Mouse (Mus musculus) testis, adult 2 months (tissue): Measurements from ENCODE around the gene Adat3. TPM values are rescaled to one million over a fixed set of nuclear protein-coding genes. Genes with fewer than 3 reads are reported as not detected.

ENCODE experiments used
- H3K27ac ChIP-seq: fragments of 200-500 bp; 2 replicates; pipeline ENCODE4 v1.5.1; 2012; ENCODE audit warnings: low read depth, low read length; ENCODE audit not compliant: control insufficient read depth, insufficient read depth
- H3K27me3 ChIP-seq: fragments of 200-500 bp; 2 replicates; pipeline ENCODE4 v1.6.1; 2012; ENCODE audit warnings: mild to moderate bottlenecking, low read length, moderate library complexity; ENCODE audit not compliant: control insufficient read depth, insufficient read depth
- H3K36me3 ChIP-seq: fragments of 200-500 bp; 2 replicates; pipeline ENCODE4 v1.6.1; 2012; ENCODE audit warnings: mild to moderate bottlenecking, low read length; ENCODE audit not compliant: control insufficient read depth, insufficient read depth
- H3K4me1 ChIP-seq: fragments of 200-500 bp; 2 replicates; pipeline ENCODE4 v1.6.1; 2012; ENCODE audit warnings: low read length; ENCODE audit not compliant: control insufficient read depth, insufficient read depth
- H3K4me3 ChIP-seq: fragments of 200-500 bp; 2 replicates; pipeline ENCODE4 v1.5.1; 2012; ENCODE audit warnings: low read depth, mild to moderate bottlenecking, low read length, moderate library complexity, mixed read lengths; ENCODE audit not compliant: control insufficient read depth
- CTCF ChIP-seq: fragments of 200-500 bp; IDR thresholded peaks from 2 replicates; pipeline ENCODE4 v1.5.1; 2012; ENCODE audit warnings: low read depth, mild to moderate bottlenecking, inconsistent platforms, low read length, moderate library complexity; ENCODE audit not compliant: control insufficient read depth, insufficient read depth, insufficient replicate concordance
- POLR2A ChIP-seq: fragments of 200-500 bp; IDR thresholded peaks from 2 replicates; pipeline ENCODE4 v1.6.1; 2012; ENCODE audit warnings: low read depth, mild to moderate bottlenecking, inconsistent platforms, low read length, moderate library complexity; ENCODE audit not compliant: control insufficient read depth
- polyA plus RNA-seq: library from polyadenylated mRNA; depleted of rRNA; stranded (reverse); fragments of >200 nt; gene quantifications from 2 replicates; pipeline ENCODE4 v1.2.3, GENCODE M21; 2012

The Adat3 gene
- polyA plus RNA-seq, 1 experiment = 46.6 TPM

DNA sequence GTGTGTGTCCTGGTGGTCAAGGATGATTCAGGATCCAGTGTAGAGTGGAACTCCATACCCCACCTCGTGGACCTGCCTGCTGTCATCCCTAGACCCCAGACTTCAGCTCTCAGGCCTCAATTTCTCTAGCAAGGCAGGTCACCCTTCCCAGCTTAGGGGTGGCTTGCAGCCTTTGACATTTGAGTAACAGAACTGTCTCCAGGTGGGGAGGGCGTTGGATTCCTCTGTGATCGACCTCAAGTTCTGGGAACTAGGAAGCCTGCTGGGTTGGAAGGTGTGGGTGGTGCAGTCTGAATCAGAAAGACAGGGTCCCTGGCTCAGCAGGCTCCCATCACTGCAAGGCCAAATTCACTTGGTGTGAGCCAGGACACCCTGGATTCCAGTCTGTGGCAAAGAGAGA is 27.8 kb upstream of the Adat3 start:
- Histone ChIP-seq H3K27me3 (no peaks in the 10 kb centered on the region), H3K4me3 (no peak overlapping the region), H3K4me1 (peaks cover 31% of the 10 kb centered on the region), H3K36me3 (no peaks in the 10 kb centered on the region), H3K27ac (no peak overlapping the region)
- TF ChIP-seq CTCF (no peak), POLR2A (no peak)

DNA sequence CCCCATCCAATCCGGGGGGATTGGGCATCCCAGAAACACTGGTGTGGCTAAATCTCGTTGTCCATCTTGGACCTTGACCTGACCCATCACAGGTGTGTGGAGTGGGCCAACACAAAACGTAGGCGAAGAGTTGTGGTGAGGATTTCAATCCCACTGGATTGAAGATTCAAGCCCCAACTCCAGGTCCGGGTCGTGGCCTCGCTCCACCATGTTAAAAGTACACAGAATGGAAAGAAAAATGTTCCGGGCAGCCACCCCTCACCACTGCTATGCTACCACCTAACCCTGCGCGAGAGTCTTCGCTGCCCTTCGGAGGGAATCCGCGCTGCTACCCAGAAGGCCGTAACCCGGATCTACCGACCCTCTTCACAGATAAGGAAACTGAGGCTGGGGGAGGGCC is 26.8 kb upstream of the Adat3 start:
- Histone ChIP-seq H3K36me3 (no peaks in the 10 kb centered on the region), H3K4me3 (peak overlapping the region; percentile 92), H3K27ac (no peak overlapping the region), H3K27me3 (no peaks in the 10 kb centered on the region), H3K4me1 (peaks cover 29% of the 10 kb centered on the region)
- TF ChIP-seq CTCF (no peak), POLR2A (no peak)

DNA sequence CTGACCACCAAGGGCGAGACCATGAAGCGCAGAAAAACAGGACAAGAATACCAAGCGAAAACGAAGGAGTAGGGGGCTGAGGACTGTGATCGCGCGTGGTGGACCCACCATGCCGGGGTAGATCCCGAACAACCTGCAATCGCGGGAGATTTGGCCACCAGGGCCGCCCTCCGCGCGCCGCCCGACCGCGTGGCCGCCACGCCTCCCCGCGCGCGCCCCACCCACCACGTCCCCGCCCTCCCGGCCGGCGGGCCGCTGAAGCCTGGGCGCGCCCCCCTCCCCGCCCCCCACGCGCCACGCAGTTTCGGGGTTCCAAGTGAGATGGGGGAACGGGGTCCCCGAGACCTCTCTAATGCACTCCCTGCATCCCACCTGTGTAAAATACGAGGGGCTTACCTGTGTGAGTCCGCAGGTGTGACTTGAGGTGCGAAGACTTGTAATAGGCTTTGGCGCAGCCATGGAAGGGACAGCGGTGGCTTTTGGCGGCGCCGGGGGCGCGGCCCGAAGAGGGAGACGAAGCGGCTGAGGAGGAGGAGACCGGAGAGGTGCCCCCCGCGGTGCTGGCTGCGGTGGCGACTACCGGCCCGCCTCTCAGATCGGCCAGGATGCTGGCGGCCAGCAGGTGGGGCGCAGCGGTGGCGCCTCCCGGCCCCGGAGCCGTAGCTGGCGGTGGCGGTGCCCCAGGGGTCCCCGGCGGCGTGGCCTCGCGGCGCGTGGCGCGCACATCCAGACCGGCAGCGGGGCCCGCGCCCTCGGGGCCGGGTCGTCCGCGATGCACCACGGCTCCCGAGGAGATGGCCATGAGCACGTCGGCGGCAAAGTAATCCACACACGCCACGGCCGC is 26.1 kb upstream of the Adat3 start:
- H3K27ac ChIP-seq = peak overlapping the region; percentile 82
- no peak for TF ChIP-seq CTCF
- no peak for TF ChIP-seq POLR2A
- peaks cover 29% of the 10 kb centered on the region for H3K4me1 ChIP-seq
- no peaks in the 10 kb centered on the region for H3K27me3 ChIP-seq
- peak overlapping the region; percentile 92 for H3K4me3 ChIP-seq
- no peaks in the 10 kb centered on the region for H3K36me3 ChIP-seq

DNA sequence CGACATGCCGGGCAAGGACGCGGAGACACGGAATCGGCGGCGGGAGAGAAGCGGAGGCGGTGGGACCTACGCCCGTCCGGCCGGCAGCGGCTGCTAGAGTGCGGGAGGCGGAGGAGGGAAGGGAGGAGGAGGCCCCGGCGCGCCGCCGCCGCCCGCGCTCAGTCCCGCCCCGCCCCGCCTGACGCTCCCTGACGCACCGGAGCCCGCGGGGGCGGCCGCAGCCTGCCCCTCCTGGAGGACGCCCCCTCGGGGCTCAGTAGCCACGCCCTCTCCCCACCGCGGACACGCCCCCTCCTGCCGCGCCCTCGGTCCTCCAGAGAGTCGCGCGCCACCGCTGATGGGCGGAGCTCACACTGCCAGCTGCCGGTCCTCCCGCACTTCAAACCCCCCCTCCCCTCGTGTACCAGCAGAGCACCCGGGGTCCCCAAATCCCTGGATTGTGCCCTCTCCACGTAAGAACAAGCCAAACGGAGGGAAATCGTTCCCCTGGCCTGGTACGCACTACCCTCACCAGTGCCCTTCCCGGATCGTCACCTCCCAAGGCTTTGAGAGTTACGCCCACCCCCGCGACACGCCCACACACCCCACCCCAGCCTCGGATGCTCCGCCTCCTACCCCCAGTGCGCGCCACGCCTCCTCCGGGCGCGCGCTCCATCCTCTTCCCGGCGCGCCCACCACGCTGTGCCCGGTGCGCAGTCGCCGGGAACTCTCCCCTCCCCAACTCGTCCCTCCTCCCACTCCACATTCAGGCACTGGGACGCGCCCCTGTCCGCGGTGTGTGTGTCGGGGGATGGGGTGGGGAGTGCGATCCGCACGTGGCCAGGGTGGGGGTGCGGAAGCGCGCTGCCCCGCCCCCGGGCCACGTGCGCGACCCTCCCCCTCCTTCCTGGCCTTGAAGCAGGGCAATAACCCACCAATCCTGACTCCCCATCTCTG is 25.2 kb upstream of the Adat3 start, which contains the start of gene Klf16:
Gene Klf16, minus strand, starts transcription at position 127 of the 936 bp plus-strand sequence.
- peak within 1 kb of the TSS; percentile 86 for H3K27ac ChIP-seq
- H3K4me3 ChIP-seq = peak within 1 kb of the TSS; percentile 92
- peaks cover 29% of the 10 kb centered on the region for H3K4me1 ChIP-seq
- TF ChIP-seq CTCF (no peak), POLR2A (peak; percentile 64)
- H3K36me3 ChIP-seq = no peaks in the 10 kb centered on the region
- H3K27me3 ChIP-seq = no peaks in the 10 kb centered on the region

DNA sequence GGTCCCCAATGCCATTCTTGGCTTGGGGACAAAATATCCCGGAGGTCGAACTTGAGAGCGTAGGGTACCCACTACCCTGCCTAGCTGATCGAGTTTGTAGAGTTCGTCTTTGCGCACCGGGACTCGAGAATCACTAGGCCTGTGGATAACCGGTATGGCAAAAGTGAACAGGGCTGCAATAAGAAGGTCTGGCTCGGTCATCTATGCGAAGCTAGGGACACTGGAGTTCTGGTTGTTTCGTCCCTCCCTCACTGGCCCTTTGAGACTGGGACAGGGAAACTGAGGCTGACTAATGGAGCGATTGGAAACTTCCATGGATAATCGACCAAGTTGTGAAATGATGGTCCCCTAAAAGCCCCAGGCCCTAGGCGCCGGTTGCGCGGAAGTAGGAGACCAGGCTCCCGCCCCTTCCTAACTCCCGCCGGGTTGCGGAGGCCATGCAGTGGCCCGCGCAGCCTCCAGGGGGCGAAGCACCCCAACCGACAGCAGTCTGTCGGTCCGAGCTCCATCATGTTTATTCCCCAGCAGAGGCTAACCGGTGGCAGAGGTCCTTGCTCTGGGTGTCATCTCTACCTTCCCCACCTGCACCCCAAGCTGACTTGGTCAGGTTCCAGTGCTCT is 24.4 kb upstream of the Adat3 start:
- Histone ChIP-seq H3K27ac (peak overlapping the region; percentile 55), H3K4me1 (peaks cover 29% of the 10 kb centered on the region), H3K4me3 (peak overlapping the region; percentile 62), H3K27me3 (no peaks in the 10 kb centered on the region), H3K36me3 (no peaks in the 10 kb centered on the region)
- TF ChIP-seq POLR2A (peak; percentile 20; the same call in 1 of the 2 replicates), CTCF (peak; percentile 66)

DNA sequence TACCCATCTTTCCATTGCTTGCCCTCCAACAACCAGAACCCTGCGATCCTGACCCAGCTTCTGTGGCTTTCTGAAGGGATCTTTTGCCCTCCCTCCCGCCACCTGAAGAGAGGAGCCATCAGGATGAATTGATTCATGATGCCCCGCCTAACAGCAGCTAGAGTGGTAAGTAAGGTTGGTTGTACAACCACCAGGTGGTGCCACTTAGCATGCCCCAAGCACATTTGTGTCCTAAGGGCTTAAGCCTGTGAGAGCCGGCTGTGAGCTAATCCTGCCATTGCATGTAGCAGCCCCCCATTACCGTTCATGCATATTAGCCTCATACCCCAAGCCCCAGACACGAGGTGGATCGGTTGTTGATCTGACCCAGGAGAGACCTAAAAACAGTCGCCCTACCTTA is 23.8 kb upstream of the Adat3 start:
- TF ChIP-seq CTCF = peak; percentile 34; the same call in 1 of the 2 replicates
- no peak for TF ChIP-seq POLR2A
- H3K4me1 ChIP-seq = peaks cover 29% of the 10 kb centered on the region
- H3K4me3 ChIP-seq = no peak overlapping the region
- no peaks in the 10 kb centered on the region for H3K36me3 ChIP-seq
- H3K27me3 ChIP-seq = no peaks in the 10 kb centered on the region
- no peak overlapping the region for H3K27ac ChIP-seq
